Mouse (Mus musculus) forebrain, embryonic 14.5 days (tissue): ENCODE measurements at regions not wholly inside any gene's neighbourhood (a gene's known extent, or its start where the extent isn't known, plus 50 kb on each side); places are given as distances from the start of the nearest gene placed in this dataset.
A peak's percentile ranks its signal among the peaks of the same experiment; 100 is the strongest.

Experiments used
- ATAC-seq: fragments of 200-750 bp; cut with Nextera tagmentation; 2 replicates; pipeline ENCODE4 v1.8.0; 2017; ENCODE audit warnings: mild to moderate bottlenecking, moderate library complexity
- DNase-seq: peaks from one replicate; pipeline ENCODE4 v3.0.0-alpha.2; 2015; ENCODE audit warnings: low spot score
- H3K27ac ChIP-seq: fragments of 300-500 bp; sonication (generic); 2 replicates; pipeline ENCODE4 v1.5.1; 2014; ENCODE audit warnings: low read depth, mild to moderate bottlenecking, control low read depth, low read length, moderate library complexity
- H3K27me3 ChIP-seq: fragments of 300-500 bp; sonication (generic); replicated peaks from 2 replicates; pipeline ENCODE4 v1.6.1; 2014; ENCODE audit warnings: low read length, control low read depth, mixed read lengths; ENCODE audit not compliant: control insufficient read depth, insufficient read depth
- H3K36me3 ChIP-seq: fragments of 300-500 bp; sonication (generic); 2 replicates; pipeline ENCODE4 v1.6.1; 2014; ENCODE audit warnings: low read length, control low read depth; ENCODE audit not compliant: control insufficient read depth, insufficient read depth
- H3K4me1 ChIP-seq: fragments of 300-500 bp; sonication (generic); 2 replicates; pipeline ENCODE4 v1.6.1; 2014; ENCODE audit warnings: antibody characterized with exemption, low read length, control low read depth; ENCODE audit not compliant: control insufficient read depth, insufficient read depth
- H3K4me2 ChIP-seq: fragments of 300-500 bp; sonication (generic); 2 replicates; pipeline ENCODE4 v1.6.1; 2014; ENCODE audit warnings: mild to moderate bottlenecking, control low read depth, low read length
- H3K4me3 ChIP-seq: fragments of 300-500 bp; sonication (generic); 2 replicates; pipeline ENCODE4 v1.5.1; 2014; ENCODE audit warnings: low read depth, low read length, control low read depth
- H3K9ac ChIP-seq: fragments of 300-500 bp; sonication (generic); 2 replicates; pipeline ENCODE4 v1.6.1; 2014; ENCODE audit warnings: mild to moderate bottlenecking, low read length, control low read depth, moderate library complexity
- H3K9me3 ChIP-seq: fragments of 300-500 bp; sonication (generic); replicated peaks from 2 replicates; pipeline ENCODE4 v1.6.1; 2016; ENCODE audit warnings: low read length, control low read depth, mixed read lengths; ENCODE audit not compliant: control insufficient read depth
- WGBS: fragments of 180-500 bp; shearing (Covaris S2); extraction: QIAGEN DNeasy Blood & Tissue Kit; methylation state at CpG from one replicate; pipeline ENCODE4 v1.1.7; 2014; 5-methylcytosine and 5-hydroxymethylcytosine counted together

- no peak for ATAC-seq
- 61% methylated on average over 5 of the region's 5 CpGs for WGBS
- DNase-seq: no peak
Observed at GRCm38 (mm10) chr1:144978167-144978566, 202.9 kb upstream of the Rgs18 start.

GRCm38 (mm10) chr1:144965736-144966135, 190.5 kb upstream of the Rgs18 start:
- 86% methylated on average over 3 of the region's 3 CpGs for WGBS
- ATAC-seq: no peak

More at GRCm38 (mm10) chr1:144978167-144978566, 202.9 kb upstream of the Rgs18 start:
- no peak overlapping the region for H3K4me3 ChIP-seq
- H3K9me3 ChIP-seq: no peaks in the 10 kb centered on the region
- no peaks in the 10 kb centered on the region for H3K36me3 ChIP-seq
- no peaks in the 10 kb centered on the region for H3K4me1 ChIP-seq
- H3K9ac ChIP-seq: no peak overlapping the region
- H3K27me3 ChIP-seq: no peaks in the 10 kb centered on the region
- H3K27ac ChIP-seq: no peak overlapping the region
- H3K4me2 ChIP-seq: no peak overlapping the region

GRCm38 (mm10) chr1:144939006-144939405, 163.8 kb upstream of the Rgs18 start:
- DNase-seq: no peak
- Histone ChIP-seq H3K4me1 (no peaks in the 10 kb centered on the region), H3K27me3 (no peaks in the 10 kb centered on the region), H3K4me3 (no peak overlapping the region), H3K36me3 (no peaks in the 10 kb centered on the region), H3K9me3 (no peaks in the 10 kb centered on the region), H3K27ac (no peak overlapping the region), H3K4me2 (no peak overlapping the region), H3K9ac (no peak overlapping the region)
- no peak for ATAC-seq
- 89% methylated on average over 3 of the region's 3 CpGs for WGBS

More at GRCm38 (mm10) chr1:144965736-144966135, 190.5 kb upstream of the Rgs18 start:
- no peak overlapping the region for H3K27ac ChIP-seq
- H3K9me3 ChIP-seq: no peaks in the 10 kb centered on the region
- no peak overlapping the region for H3K4me2 ChIP-seq
- no peaks in the 10 kb centered on the region for H3K4me1 ChIP-seq
- no peak overlapping the region for H3K9ac ChIP-seq
- DNase-seq: no peak
- H3K27me3 ChIP-seq: no peaks in the 10 kb centered on the region
- no peaks in the 10 kb centered on the region for H3K36me3 ChIP-seq
- H3K4me3 ChIP-seq: no peak overlapping the region

- Histone ChIP-seq H3K27me3 (no peaks in the 10 kb centered on the region), H3K4me1 (no peaks in the 10 kb centered on the region), H3K9me3 (no peaks in the 10 kb centered on the region), H3K4me2 (no peak overlapping the region), H3K9ac (no peak overlapping the region), H3K36me3 (no peaks in the 10 kb centered on the region), H3K4me3 (no peak overlapping the region), H3K27ac (no peak overlapping the region)
- 68% methylated on average over 2 of the region's 2 CpGs for WGBS
- ATAC-seq (no peak), DNase-seq (peak; percentile 64)
Observed at GRCm38 (mm10) chr1:144926136-144926535, 150.9 kb upstream of the Rgs18 start.

- DNase-seq (no peak), ATAC-seq (no peak)
- no peak overlapping the region for H3K27ac ChIP-seq
- H3K9me3 ChIP-seq: no peaks in the 10 kb centered on the region
- 94% methylated on average over 5 of the region's 5 CpGs for WGBS
- H3K4me1 ChIP-seq: no peaks in the 10 kb centered on the region
- no peak overlapping the region for H3K4me2 ChIP-seq
- H3K36me3 ChIP-seq: no peaks in the 10 kb centered on the region
- no peak overlapping the region for H3K4me3 ChIP-seq
- no peaks in the 10 kb centered on the region for H3K27me3 ChIP-seq
- no peak overlapping the region for H3K9ac ChIP-seq
Observed at GRCm38 (mm10) chr1:144916568-144916967, 141.3 kb upstream of the Rgs18 start.

GRCm38 (mm10) chr1:144902987-144903386, 127.8 kb upstream of the Rgs18 start:
- Histone ChIP-seq H3K9me3 (no peaks in the 10 kb centered on the region), H3K27ac (no peak overlapping the region), H3K36me3 (no peaks in the 10 kb centered on the region), H3K4me1 (no peaks in the 10 kb centered on the region), H3K27me3 (no peaks in the 10 kb centered on the region), H3K4me2 (no peak overlapping the region), H3K4me3 (no peak overlapping the region), H3K9ac (no peak overlapping the region)
- 80% methylated on average over 3 of the region's 3 CpGs for WGBS
- ATAC-seq (no peak), DNase-seq (no peak)

- Histone ChIP-seq H3K4me3 (no peak overlapping the region), H3K9me3 (no peaks in the 10 kb centered on the region), H3K4me2 (no peak overlapping the region), H3K4me1 (no peaks in the 10 kb centered on the region), H3K9ac (no peak overlapping the region), H3K36me3 (no peaks in the 10 kb centered on the region), H3K27ac (no peak overlapping the region), H3K27me3 (no peaks in the 10 kb centered on the region)
- DNase-seq (peak; percentile 41), ATAC-seq (no peak; the same call in 1 of the 2 replicates)
- WGBS: 84% methylated on average over 2 of the region's 2 CpGs
Observed at GRCm38 (mm10) chr1:144883633-144884032, 108.4 kb upstream of the Rgs18 start.

- no peaks in the 10 kb centered on the region for H3K4me1 ChIP-seq
- no peak overlapping the region for H3K4me2 ChIP-seq
- no peak overlapping the region for H3K9ac ChIP-seq
- H3K9me3 ChIP-seq: no peaks in the 10 kb centered on the region
- no peak overlapping the region for H3K4me3 ChIP-seq
- H3K27ac ChIP-seq: no peak overlapping the region
- ATAC-seq: no peak
- no peaks in the 10 kb centered on the region for H3K36me3 ChIP-seq
- 86% methylated on average over 1 of the region's 1 CpGs for WGBS
- DNase-seq: no peak
- no peaks in the 10 kb centered on the region for H3K27me3 ChIP-seq
Observed at GRCm38 (mm10) chr1:144862133-144862532, 86.9 kb upstream of the Rgs18 start.
